Mouse (Mus musculus): ENCODE results near the gene Tra2b. TPM values are rescaled to one million over a fixed set of nuclear protein-coding genes. Genes with fewer than 3 reads are reported as not detected.
"Not testable (repeated sequence)": the region's sequence is repeated elsewhere in the genome, so short reads cannot be mapped to it uniquely, and the experiment has no call there.

The Tra2b gene
- 341 and 356 TPM in 2 replicates for polyA plus RNA-seq (2015; fragmentation: Nextera tagmentation; extraction: Ambion mirVana)

DNA sequence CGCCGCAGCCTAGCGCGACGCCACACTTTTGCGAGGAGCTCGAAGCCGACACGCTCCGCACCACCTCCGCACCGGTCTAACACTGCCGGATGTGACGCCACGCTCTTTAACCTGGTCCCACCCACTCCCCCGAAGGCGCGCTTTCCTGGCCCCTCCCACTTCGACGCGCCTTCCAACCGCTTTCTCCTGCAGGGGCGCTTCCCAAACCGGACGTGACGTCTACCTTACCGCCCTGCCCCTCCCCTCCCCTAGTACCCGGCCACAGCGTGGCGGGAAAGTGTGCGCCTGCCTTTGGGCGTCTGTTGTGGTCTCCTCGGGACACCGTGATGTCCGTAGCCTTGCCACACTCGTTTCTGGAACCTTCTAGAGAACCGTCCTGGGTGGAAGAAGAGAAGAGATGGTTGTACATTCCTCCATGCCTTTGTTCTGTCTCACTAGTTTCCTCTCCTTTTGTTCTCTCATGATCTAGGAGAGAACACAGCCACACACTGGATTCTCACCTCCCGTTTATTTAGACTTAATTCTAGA is at the start of gene Tra2b:
Gene Tra2b, minus strand, starts transcription at position 157 of the 528 bp plus-strand sequence.
- H3K4me1 ChIP-seq (replicated peaks) = peaks cover 28% of the 10 kb centered on the region
- peak within 1 kb of the TSS; percentile 97 for H3K4me3 ChIP-seq (replicated peaks)
- H3K36me3 ChIP-seq = no peaks in the 10 kb centered on the region
- peak within 1 kb of the TSS; percentile 92 for H3K4me2 ChIP-seq (replicated peaks)
- H3K9me3 ChIP-seq = no peaks in the 10 kb centered on the region
- WGBS = under 1% methylated on average over 38 of the region's 38 CpGs
- H3K9ac ChIP-seq (replicated peaks) = peak within 1 kb of the TSS; percentile 96
- no peaks in the 10 kb centered on the region for H3K27me3 ChIP-seq
- peak; percentile 98 for ATAC-seq
- peak within 1 kb of the TSS; percentile 98 for H3K27ac ChIP-seq

DNA sequence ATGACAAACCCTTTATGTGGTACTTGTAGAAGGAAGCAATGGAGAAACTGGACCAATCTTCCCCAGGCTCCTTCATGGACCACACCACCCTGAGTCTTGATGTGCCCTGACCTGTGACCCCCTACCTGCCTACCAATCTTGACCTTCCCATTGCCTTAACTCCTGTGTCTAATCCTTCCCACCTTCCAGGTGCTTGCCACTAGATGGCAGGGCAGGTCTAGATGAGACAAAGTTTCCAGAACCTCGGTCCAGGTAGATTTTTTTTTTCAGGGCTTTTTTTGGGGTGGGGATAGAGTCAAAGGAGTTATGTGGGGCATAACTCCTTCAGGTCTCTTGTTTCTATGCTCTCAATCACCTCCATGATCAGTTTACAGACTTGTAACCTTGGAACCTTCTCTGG is 44.8 kb upstream of the Tra2b start:
- no peaks in the 10 kb centered on the region for H3K36me3 ChIP-seq
- WGBS = 34% methylated on average over 1 of the region's 1 CpGs
- H3K4me1 ChIP-seq (replicated peaks) = no peaks in the 10 kb centered on the region
- no peak overlapping the region for H3K27ac ChIP-seq
- H3K4me3 ChIP-seq (replicated peaks) = no peak overlapping the region
- no peak overlapping the region for H3K4me2 ChIP-seq (replicated peaks)
- no peak for ATAC-seq
- no peaks in the 10 kb centered on the region for H3K27me3 ChIP-seq
- no peak overlapping the region for H3K9ac ChIP-seq (replicated peaks)
- no peaks in the 10 kb centered on the region for H3K9me3 ChIP-seq

DNA sequence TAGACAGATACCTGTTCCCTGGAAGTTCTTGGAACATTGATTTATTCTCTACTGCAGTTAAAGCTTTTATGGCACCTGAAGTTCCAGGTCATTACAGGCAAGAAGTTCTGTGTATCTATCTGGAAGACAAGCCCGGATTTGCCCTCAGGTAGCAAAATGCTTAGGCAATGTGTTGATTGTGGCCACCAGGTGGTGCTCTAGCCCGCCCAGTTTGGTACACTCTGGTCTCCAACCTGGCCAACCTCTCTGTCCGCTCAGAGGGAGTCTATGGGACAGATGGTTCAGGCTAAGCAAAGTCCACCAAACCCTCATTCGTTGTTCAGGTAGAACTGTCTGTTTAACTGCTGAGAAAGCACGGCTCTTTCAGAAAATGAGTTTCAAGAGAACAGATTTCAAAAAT is 36.8 kb upstream of the Tra2b start:
- no peak overlapping the region for H3K4me2 ChIP-seq (replicated peaks)
- no peak overlapping the region for H3K9ac ChIP-seq (replicated peaks)
- H3K27ac ChIP-seq = no peak overlapping the region
- no peaks in the 10 kb centered on the region for H3K27me3 ChIP-seq
- H3K4me1 ChIP-seq (replicated peaks) = no peaks in the 10 kb centered on the region
- 34% methylated on average over 5 of the region's 5 CpGs for WGBS
- H3K9me3 ChIP-seq = no peaks in the 10 kb centered on the region
- no peak for ATAC-seq
- H3K36me3 ChIP-seq = no peaks in the 10 kb centered on the region
- no peak overlapping the region for H3K4me3 ChIP-seq (replicated peaks)

DNA sequence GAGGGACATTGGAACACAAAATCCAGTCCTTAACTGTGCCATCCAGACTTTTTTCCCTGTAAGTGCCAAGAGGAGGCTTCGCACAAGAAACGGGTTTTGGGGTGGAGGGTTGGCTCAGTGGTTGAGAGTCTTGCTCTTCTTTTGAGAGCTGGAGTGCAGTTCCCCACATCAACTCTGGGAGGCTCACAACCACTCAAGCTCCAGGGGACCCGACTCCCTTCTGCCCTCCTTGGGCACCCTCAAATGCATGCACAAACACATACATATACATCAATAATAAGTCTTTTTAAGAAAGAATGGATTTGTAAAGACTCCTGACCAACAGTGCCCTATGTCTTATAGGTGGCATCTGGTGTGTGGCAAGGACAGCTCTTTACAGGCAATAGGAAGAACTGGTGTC is 35.6 kb upstream of the Tra2b start:
- H3K9ac ChIP-seq (replicated peaks) = no peak overlapping the region
- H3K27me3 ChIP-seq = no peaks in the 10 kb centered on the region
- no peaks in the 10 kb centered on the region for H3K9me3 ChIP-seq
- WGBS = 74% methylated on average over 3 of the region's 3 CpGs
- H3K27ac ChIP-seq = no peak overlapping the region
- no peak overlapping the region for H3K4me3 ChIP-seq (replicated peaks)
- no peak overlapping the region for H3K4me2 ChIP-seq (replicated peaks)
- no peaks in the 10 kb centered on the region for H3K36me3 ChIP-seq
- no peaks in the 10 kb centered on the region for H3K4me1 ChIP-seq (replicated peaks)
- no peak for ATAC-seq

DNA sequence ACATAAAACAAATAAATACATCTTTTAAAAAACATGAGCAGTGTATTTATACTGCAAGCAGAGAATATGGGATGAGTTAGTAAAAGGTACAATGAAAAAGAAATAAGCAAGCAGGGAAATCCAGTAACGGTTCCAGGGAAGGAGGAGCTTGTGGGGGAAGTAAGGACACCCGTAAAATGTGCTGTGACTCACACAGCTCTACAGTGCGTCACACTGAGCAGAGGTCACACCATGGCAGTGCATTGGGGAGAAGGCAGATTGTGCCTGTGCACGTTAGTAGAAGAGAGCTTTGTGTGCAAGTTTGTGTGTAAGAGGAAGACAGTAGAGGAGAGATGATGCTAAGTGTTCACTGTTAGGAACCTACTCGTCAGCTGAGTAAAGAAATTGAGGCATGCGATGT is 31.1 kb upstream of the Tra2b start:
- H3K9ac ChIP-seq (replicated peaks) = no peak overlapping the region
- no peaks in the 10 kb centered on the region for H3K4me1 ChIP-seq (replicated peaks)
- no peak overlapping the region for H3K4me2 ChIP-seq (replicated peaks)
- H3K27me3 ChIP-seq = no peaks in the 10 kb centered on the region
- H3K36me3 ChIP-seq = no peaks in the 10 kb centered on the region
- H3K4me3 ChIP-seq (replicated peaks) = no peak overlapping the region
- no peaks in the 10 kb centered on the region for H3K9me3 ChIP-seq
- no peak overlapping the region for H3K27ac ChIP-seq
- no peak for ATAC-seq
- 79% methylated on average over 6 of the region's 6 CpGs for WGBS

DNA sequence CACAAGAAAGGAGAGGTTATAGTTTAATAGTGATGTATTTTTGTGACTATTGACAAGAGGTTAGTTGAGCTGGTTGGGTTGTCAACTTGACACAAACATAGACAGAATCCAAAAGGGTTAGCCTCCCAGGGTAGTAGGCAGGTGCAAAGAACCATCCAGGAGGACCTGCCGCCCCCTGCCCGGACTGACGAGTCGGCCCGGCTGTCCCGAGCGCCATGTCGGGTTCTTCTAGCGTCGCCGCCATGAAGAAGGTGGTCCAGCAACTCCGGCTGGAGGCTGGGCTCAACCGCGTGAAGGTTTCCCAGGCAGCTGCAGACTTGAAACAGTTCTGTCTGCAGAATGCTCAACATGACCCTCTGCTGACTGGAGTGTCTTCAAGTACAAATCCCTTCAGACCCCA is 29.0 kb upstream of the Tra2b start:
- H3K27ac ChIP-seq; ATAC-seq; H3K27me3 ChIP-seq; H3K4me3 ChIP-seq (replicated peaks); H3K4me1 ChIP-seq (replicated peaks); H3K4me2 ChIP-seq (replicated peaks); H3K9me3 ChIP-seq; H3K9ac ChIP-seq (replicated peaks); H3K36me3 ChIP-seq: not testable (repeated sequence)
- WGBS = 95% methylated on average over 14 of the region's 14 CpGs

DNA sequence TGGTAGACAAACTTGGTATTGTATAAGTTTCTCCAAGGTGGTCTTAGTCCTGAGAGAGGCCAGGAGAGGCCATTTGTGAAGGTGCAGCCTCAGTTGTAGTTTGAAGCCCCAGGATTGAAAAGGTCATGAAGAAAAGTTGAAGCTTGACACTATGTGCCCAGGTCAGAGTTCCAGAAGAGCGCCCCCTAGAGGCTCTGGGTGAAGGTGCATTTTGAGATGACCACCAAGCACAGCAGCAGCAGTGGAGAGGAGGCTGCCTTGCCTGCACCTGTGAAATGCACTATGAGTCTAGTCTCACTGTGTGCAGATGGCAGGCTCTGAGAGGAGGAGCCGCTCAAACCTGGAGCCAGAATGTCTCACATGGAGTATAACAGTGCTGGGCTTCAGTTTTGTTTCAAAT is 27.8 kb upstream of the Tra2b start:
- H3K4me1 ChIP-seq (replicated peaks) = no peaks in the 10 kb centered on the region

DNA sequence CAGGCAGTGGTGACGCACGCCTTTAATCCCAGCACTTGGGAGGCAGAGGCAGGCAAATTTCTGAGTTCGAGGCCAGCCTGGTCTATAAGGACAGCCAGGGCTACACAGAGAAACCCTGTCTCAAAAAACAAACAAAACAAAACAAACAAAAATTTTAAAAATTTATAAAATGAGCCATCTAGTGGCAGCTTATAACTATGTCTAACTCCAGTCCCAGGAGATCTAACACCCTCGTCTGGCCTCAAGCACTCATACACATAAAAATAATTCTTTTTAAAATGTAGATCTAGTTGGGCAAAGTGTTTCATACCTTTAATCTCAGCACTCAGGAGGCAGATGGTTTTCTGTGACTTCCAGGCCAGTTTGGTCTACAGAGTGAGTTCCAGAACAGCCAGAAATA is 26.6 kb upstream of the Tra2b start:
- H3K9me3 ChIP-seq = no peaks in the 10 kb centered on the region
- H3K27me3 ChIP-seq = no peaks in the 10 kb centered on the region
- no peak overlapping the region for H3K9ac ChIP-seq (replicated peaks)
- H3K4me2 ChIP-seq (replicated peaks) = no peak overlapping the region
- H3K4me1 ChIP-seq (replicated peaks) = no peaks in the 10 kb centered on the region
- 89% methylated on average over 4 of the region's 4 CpGs for WGBS
- H3K4me3 ChIP-seq (replicated peaks) = no peak overlapping the region
- H3K27ac ChIP-seq = no peak overlapping the region
- ATAC-seq = no peak
- H3K36me3 ChIP-seq = no peaks in the 10 kb centered on the region

More for the DNA sequence above, 27.8 kb upstream of the Tra2b start:
- H3K9ac ChIP-seq (replicated peaks) = no peak overlapping the region
- H3K27me3 ChIP-seq = no peaks in the 10 kb centered on the region
- ATAC-seq = no peak
- no peaks in the 10 kb centered on the region for H3K36me3 ChIP-seq
- 55% methylated on average over 2 of the region's 2 CpGs for WGBS
- H3K4me2 ChIP-seq (replicated peaks) = no peak overlapping the region
- no peak overlapping the region for H3K4me3 ChIP-seq (replicated peaks)
- H3K9me3 ChIP-seq = no peaks in the 10 kb centered on the region
- no peak overlapping the region for H3K27ac ChIP-seq

DNA sequence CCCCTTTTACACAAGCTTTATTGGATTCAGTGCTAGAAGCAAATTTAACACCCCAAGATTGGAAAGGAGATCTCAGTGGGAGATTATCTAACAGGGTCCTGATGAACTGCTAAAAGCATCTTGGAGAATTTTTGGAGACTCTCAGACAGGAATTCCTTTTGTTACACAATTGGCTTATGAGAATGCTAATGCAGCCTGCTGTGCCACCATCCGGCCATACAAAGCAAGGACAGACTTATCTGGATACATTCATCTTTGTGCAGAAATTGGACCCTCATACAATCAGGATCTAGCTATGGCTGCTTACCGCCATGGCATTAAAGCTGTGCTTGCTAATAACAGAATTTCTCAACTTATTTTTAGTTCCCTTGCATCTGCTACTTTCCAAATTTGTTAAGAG is 23.8 kb upstream of the Tra2b start:
- H3K36me3 ChIP-seq = no peaks in the 10 kb centered on the region
- no peak overlapping the region for H3K4me3 ChIP-seq (replicated peaks)
- H3K27ac ChIP-seq = no peak overlapping the region
- no peak overlapping the region for H3K4me2 ChIP-seq (replicated peaks)
- no peak for ATAC-seq
- H3K9ac ChIP-seq (replicated peaks) = no peak overlapping the region
- no peaks in the 10 kb centered on the region for H3K27me3 ChIP-seq
- WGBS = 39% methylated on average over 2 of the region's 2 CpGs
- H3K4me1 ChIP-seq (replicated peaks) = no peaks in the 10 kb centered on the region
- no peaks in the 10 kb centered on the region for H3K9me3 ChIP-seq

DNA sequence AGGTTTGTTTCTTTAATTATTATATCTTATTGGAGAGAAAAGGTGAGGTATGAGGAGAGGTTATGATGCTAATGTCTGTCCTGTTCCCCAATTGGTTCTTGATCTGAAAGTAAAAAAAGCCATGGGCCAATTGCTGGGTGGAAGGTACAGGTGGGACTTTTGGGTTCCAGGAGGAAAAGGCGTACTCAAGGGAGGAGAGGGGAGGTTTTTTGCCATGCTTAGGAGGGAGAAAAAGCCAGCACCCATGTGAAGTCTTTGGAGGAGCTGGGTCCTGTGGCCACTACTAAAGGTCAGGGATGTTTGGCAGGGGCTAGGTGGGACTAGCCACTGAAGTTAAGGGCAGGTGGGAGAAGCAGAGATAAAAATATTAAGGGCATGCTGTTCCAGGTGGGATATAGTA is 21.2 kb upstream of the Tra2b start:
- ATAC-seq = no peak
- Histone ChIP-seq H3K4me3 (replicated peaks) (no peak overlapping the region), H3K9ac (replicated peaks) (no peak overlapping the region), H3K27ac (no peak overlapping the region), H3K9me3 (no peaks in the 10 kb centered on the region), H3K27me3 (no peaks in the 10 kb centered on the region), H3K4me1 (replicated peaks) (no peaks in the 10 kb centered on the region), H3K4me2 (replicated peaks) (no peak overlapping the region), H3K36me3 (no peaks in the 10 kb centered on the region)
- WGBS = 74% methylated on average over 1 of the region's 1 CpGs

DNA sequence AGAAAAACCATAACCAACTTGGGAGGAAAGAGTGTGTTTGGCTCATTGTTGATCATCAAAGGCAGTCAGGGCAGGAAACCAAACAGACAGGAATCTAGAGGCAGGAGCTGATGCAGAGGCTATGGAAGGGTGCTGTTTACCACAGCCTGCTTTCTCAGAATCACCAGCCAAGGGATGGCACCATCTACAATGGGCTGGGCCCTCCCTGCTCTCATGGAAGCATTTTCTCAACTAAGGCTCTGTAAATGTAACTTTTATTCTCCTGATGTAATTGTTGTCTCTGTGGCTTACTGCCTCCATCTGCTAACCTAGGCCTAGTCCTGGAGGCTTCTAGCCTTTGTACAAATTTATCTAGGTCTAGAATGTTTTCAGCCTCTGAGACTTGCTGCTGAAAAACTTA is 10.7 kb upstream of the Tra2b start:
- ATAC-seq = no peak
- Histone ChIP-seq H3K4me3 (replicated peaks) (no peak overlapping the region), H3K9ac (replicated peaks) (no peak overlapping the region), H3K27me3 (no peaks in the 10 kb centered on the region), H3K4me1 (replicated peaks) (no peaks in the 10 kb centered on the region), H3K27ac (no peak overlapping the region), H3K36me3 (no peaks in the 10 kb centered on the region), H3K9me3 (no peaks in the 10 kb centered on the region; the same call in 1 of the 2 replicates), H3K4me2 (replicated peaks) (no peak overlapping the region)

DNA sequence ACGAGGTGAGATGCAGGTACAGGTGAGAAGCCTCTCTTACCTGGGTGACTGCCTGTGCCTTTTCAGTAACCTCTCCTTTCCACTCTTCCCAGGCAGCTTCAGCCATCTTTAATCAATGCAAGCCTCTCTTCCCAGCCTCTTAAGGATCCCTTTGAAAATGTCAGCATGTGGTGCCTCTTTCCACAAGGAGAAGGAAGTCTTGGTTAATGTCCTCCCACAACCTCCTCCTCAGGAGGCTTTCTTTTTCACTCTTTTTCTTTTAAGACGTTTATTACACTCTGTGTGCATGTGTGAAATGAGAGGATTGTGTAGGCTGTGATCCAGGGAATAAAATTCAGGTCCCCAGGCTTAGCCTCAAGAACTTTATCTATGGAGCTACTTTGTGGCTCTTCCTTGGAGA is 9.3 kb upstream of the Tra2b start:
- WGBS = 57% methylated on average over 2 of the region's 2 CpGs
- H3K9ac ChIP-seq (replicated peaks) = no peak overlapping the region
- no peaks in the 10 kb centered on the region for H3K36me3 ChIP-seq
- H3K4me1 ChIP-seq (replicated peaks) = no peaks in the 10 kb centered on the region
- no peak overlapping the region for H3K4me2 ChIP-seq (replicated peaks)
- ATAC-seq = no peak
- no peak overlapping the region for H3K27ac ChIP-seq
- no peaks in the 10 kb centered on the region; the same call in 1 of the 2 replicates for H3K9me3 ChIP-seq
- no peak overlapping the region for H3K4me3 ChIP-seq (replicated peaks)
- no peaks in the 10 kb centered on the region for H3K27me3 ChIP-seq

DNA sequence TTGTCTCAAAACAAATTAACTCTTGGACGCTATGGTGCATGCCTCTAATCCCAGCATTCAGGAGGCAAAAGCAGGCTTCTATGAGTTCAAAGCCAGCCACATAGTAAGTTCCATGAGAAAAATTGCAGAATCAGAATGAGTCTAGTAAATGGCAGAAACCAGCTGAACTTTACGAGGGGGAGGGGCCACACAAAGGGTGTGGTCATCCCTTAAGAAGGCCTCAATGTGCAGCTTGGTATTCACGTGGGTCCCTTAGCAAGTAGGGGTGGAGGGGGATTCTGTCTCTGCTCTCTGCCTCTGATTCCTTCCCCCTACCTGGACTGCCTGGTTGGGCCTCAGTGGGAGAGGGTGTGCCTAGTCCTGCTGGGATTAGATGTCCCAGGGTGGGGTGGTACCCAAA is 4.7 kb upstream of the Tra2b start:
- Histone ChIP-seq H3K9ac (replicated peaks) (no peak overlapping the region), H3K4me3 (replicated peaks) (no peak overlapping the region), H3K9me3 (no peaks in the 10 kb centered on the region), H3K27me3 (no peaks in the 10 kb centered on the region), H3K36me3 (no peaks in the 10 kb centered on the region), H3K4me2 (replicated peaks) (no peak overlapping the region), H3K27ac (no peak overlapping the region), H3K4me1 (replicated peaks) (peaks cover 6% of the 10 kb centered on the region; the same call in 1 of the 2 replicates)
- ATAC-seq = no peak
- WGBS = 66% methylated on average over 3 of the region's 3 CpGs
